Mouse (Mus musculus): ENCODE data around the gene Zcrb1. TPM values are rescaled to one million over a fixed set of nuclear protein-coding genes. Genes with fewer than 3 reads are reported as not detected.
A peak's percentile ranks its signal among the peaks of the same experiment; 100 is the strongest.
"Not testable (repeated sequence)": the region's sequence is repeated elsewhere in the genome, so short reads cannot be mapped to it uniquely, and the experiment has no call there.

Gene Zcrb1
- polyA plus RNA-seq, 1 experiment from 2014 or later, result 187 TPM

GRCm38 (mm10) chr15:93405446-93405986, 7.4 kb upstream of the Zcrb1 start:
- Histone ChIP-seq H3K4me3 (no peak overlapping the region), H3K9me3 (replicated peaks) (no peaks in the 10 kb centered on the region), H3K9ac (no peak overlapping the region), H3K36me3 (ENCODE audit: poor library complexity, severe bottlenecking) (peaks cover 9% of the 10 kb centered on the region; the same call in 1 of the 2 replicates), H3K4me1 (peaks cover 11% of the 10 kb centered on the region; the same call in 1 of the 2 replicates), H3K27ac (no peak overlapping the region), H3K27me3 (no peaks in the 10 kb centered on the region), H3K4me2 (no peak overlapping the region)
- no peak for ATAC-seq
- WGBS, result 92% methylated on average over 7 of the region's 7 CpGs

- no peak overlapping the region for H3K9ac ChIP-seq
- H3K9me3 ChIP-seq (replicated peaks), result no peaks in the 10 kb centered on the region
- H3K36me3 ChIP-seq (ENCODE audit: poor library complexity, severe bottlenecking), result peaks cover 4% of the 10 kb centered on the region; the same call in 1 of the 2 replicates
- H3K27me3 ChIP-seq, result no peaks in the 10 kb centered on the region
- no peak overlapping the region for H3K27ac ChIP-seq
- no peak for ATAC-seq
- no peak overlapping the region for H3K4me2 ChIP-seq
- no peak overlapping the region for H3K4me3 ChIP-seq
- peaks cover 17% of the 10 kb centered on the region for H3K4me1 ChIP-seq
Observed at GRCm38 (mm10) chr15:93404849-93405248, 6.7 kb upstream of the Zcrb1 start.

- no peak overlapping the region for H3K4me2 ChIP-seq
- no peaks in the 10 kb centered on the region for H3K27me3 ChIP-seq
- no peak overlapping the region for H3K9ac ChIP-seq
- peaks cover 28% of the 10 kb centered on the region for H3K4me1 ChIP-seq
- ATAC-seq, result no peak
- H3K36me3 ChIP-seq (ENCODE audit: poor library complexity, severe bottlenecking), result peaks cover 4% of the 10 kb centered on the region; the same call in 1 of the 2 replicates
- 97% methylated on average over 2 of the region's 2 CpGs for WGBS
- no peaks in the 10 kb centered on the region for H3K9me3 ChIP-seq (replicated peaks)
- no peak overlapping the region for H3K4me3 ChIP-seq
- no peak overlapping the region for H3K27ac ChIP-seq
Observed at GRCm38 (mm10) chr15:93402730-93403129, 4.6 kb upstream of the Zcrb1 start.

- ATAC-seq, result no peak
- H3K27ac ChIP-seq, result no peak overlapping the region
Observed at GRCm38 (mm10) chr15:93401446-93401845, 3.3 kb upstream of the Zcrb1 start.

GRCm38 (mm10) chr15:93398699-93399540, 786 bp upstream of the Zcrb1 start:
- Histone ChIP-seq H3K27ac (peak overlapping the region; percentile 84), H3K9me3 (replicated peaks) (no peaks in the 10 kb centered on the region), H3K36me3 (ENCODE audit: poor library complexity, severe bottlenecking) (peaks cover 17% of the 10 kb centered on the region), H3K27me3 (no peaks in the 10 kb centered on the region), H3K4me3 (peak overlapping the region; percentile 94), H3K4me1 (peaks cover 44% of the 10 kb centered on the region), H3K4me2 (peak overlapping the region; percentile 70), H3K9ac (peak overlapping the region; percentile 95)
- ATAC-seq, result peak; percentile 36
- under 1% methylated on average over 36 of the region's 36 CpGs for WGBS

More at GRCm38 (mm10) chr15:93401446-93401845, 3.3 kb upstream of the Zcrb1 start:
- Histone ChIP-seq H3K4me2 (no peak overlapping the region), H3K9me3 (replicated peaks) (no peaks in the 10 kb centered on the region), H3K27me3 (no peaks in the 10 kb centered on the region), H3K36me3 (ENCODE audit: poor library complexity, severe bottlenecking) (peaks cover 3% of the 10 kb centered on the region; the same call in 1 of the 2 replicates), H3K4me3 (no peak overlapping the region), H3K9ac (no peak overlapping the region), H3K4me1 (peaks cover 37% of the 10 kb centered on the region)
- WGBS, result 83% methylated on average over 4 of the region's 4 CpGs

- H3K9me3 ChIP-seq (replicated peaks), result no peaks in the 10 kb centered on the region
Observed at GRCm38 (mm10) chr15:93397269-93397668, 865 bp downstream of the Zcrb1 start.

GRCm38 (mm10) chr15:93381337-93381736, 16.8 kb downstream of the Zcrb1 start:
- no peak overlapping the region for H3K4me2 ChIP-seq
- H3K27ac ChIP-seq, result no peak overlapping the region
- no peak overlapping the region for H3K4me3 ChIP-seq
- 77% methylated on average over 5 of the region's 5 CpGs for WGBS
- ATAC-seq, result no peak
- H3K36me3 ChIP-seq (ENCODE audit: poor library complexity, severe bottlenecking), result peaks cover 22% of the 10 kb centered on the region
- H3K9ac ChIP-seq, result no peak overlapping the region
- no peaks in the 10 kb centered on the region for H3K9me3 ChIP-seq (replicated peaks)
- no peaks in the 10 kb centered on the region for H3K27me3 ChIP-seq
- H3K4me1 ChIP-seq, result no peaks in the 10 kb centered on the region

More at GRCm38 (mm10) chr15:93397269-93397668, 865 bp downstream of the Zcrb1 start:
- Histone ChIP-seq H3K9ac (peak overlapping the region; percentile 95), H3K36me3 (ENCODE audit: poor library complexity, severe bottlenecking) (peaks cover 34% of the 10 kb centered on the region), H3K4me1 (peaks cover 44% of the 10 kb centered on the region), H3K27me3 (no peaks in the 10 kb centered on the region), H3K4me3 (peak overlapping the region; percentile 94), H3K27ac (no peak overlapping the region), H3K4me2 (peak overlapping the region; percentile 70)
- 0% methylated on average over 11 of the region's 11 CpGs for WGBS
- no peak for ATAC-seq

GRCm38 (mm10) chr15:93379177-93379576, 19.0 kb downstream of the Zcrb1 start:
- no peak overlapping the region for H3K27ac ChIP-seq
- peaks cover 5% of the 10 kb centered on the region; the same call in 1 of the 2 replicates for H3K36me3 ChIP-seq (ENCODE audit: poor library complexity, severe bottlenecking)
- no peaks in the 10 kb centered on the region for H3K27me3 ChIP-seq
- no peaks in the 10 kb centered on the region for H3K4me1 ChIP-seq
- H3K9ac ChIP-seq, result no peak overlapping the region
- H3K9me3 ChIP-seq (replicated peaks), result no peaks in the 10 kb centered on the region
- H3K4me2 ChIP-seq, result no peak overlapping the region
- ATAC-seq, result no peak
- 65% methylated on average over 3 of the region's 3 CpGs for WGBS
- no peak overlapping the region for H3K4me3 ChIP-seq

GRCm38 (mm10) chr15:93375696-93376095, 22.4 kb downstream of the Zcrb1 start:
- Histone ChIP-seq H3K4me3 (no peak overlapping the region), H3K4me2 (no peak overlapping the region), H3K27ac (no peak overlapping the region), H3K27me3 (no peaks in the 10 kb centered on the region), H3K36me3 (ENCODE audit: poor library complexity, severe bottlenecking) (no peaks in the 10 kb centered on the region), H3K9ac (no peak overlapping the region), H3K4me1 (no peaks in the 10 kb centered on the region), H3K9me3 (replicated peaks) (no peaks in the 10 kb centered on the region)
- ATAC-seq, result no peak
- 91% methylated on average over 5 of the region's 5 CpGs for WGBS

GRCm38 (mm10) chr15:93372525-93373119, 25.5 kb downstream of the Zcrb1 start:
- not testable (repeated sequence) for H3K4me3 ChIP-seq; H3K27me3 ChIP-seq; H3K4me1 ChIP-seq; H3K4me2 ChIP-seq; ATAC-seq; H3K36me3 ChIP-seq (ENCODE audit: poor library complexity, severe bottlenecking); H3K9me3 ChIP-seq (replicated peaks); H3K27ac ChIP-seq; H3K9ac ChIP-seq

- H3K36me3 ChIP-seq (ENCODE audit: poor library complexity, severe bottlenecking), result no peaks in the 10 kb centered on the region
- 89% methylated on average over 2 of the region's 2 CpGs for WGBS
- H3K9ac ChIP-seq, result no peak overlapping the region
- H3K4me1 ChIP-seq, result no peaks in the 10 kb centered on the region
- H3K4me2 ChIP-seq, result no peak overlapping the region
- H3K27ac ChIP-seq, result no peak overlapping the region
- H3K27me3 ChIP-seq, result no peaks in the 10 kb centered on the region
- no peaks in the 10 kb centered on the region for H3K9me3 ChIP-seq (replicated peaks)
- H3K4me3 ChIP-seq, result no peak overlapping the region
- ATAC-seq, result no peak
Observed at GRCm38 (mm10) chr15:93371838-93372237, 26.3 kb downstream of the Zcrb1 start.

- no peaks in the 10 kb centered on the region for H3K27me3 ChIP-seq
- ATAC-seq, result no peak
- no peaks in the 10 kb centered on the region for H3K4me1 ChIP-seq
- H3K36me3 ChIP-seq (ENCODE audit: poor library complexity, severe bottlenecking), result no peaks in the 10 kb centered on the region
- no peak overlapping the region for H3K27ac ChIP-seq
- no peak overlapping the region for H3K4me3 ChIP-seq
- no peak overlapping the region for H3K9ac ChIP-seq
- no peak overlapping the region for H3K4me2 ChIP-seq
- WGBS, result 80% methylated on average over 9 of the region's 9 CpGs
- H3K9me3 ChIP-seq (replicated peaks), result no peaks in the 10 kb centered on the region
Observed at GRCm38 (mm10) chr15:93368558-93368957, 29.6 kb downstream of the Zcrb1 start.

Data from forebrain, embryonic 13.5 days (tissue).